Mouse (Mus musculus) left cerebral cortex, postnatal 36 days (tissue): Measurements from ENCODE around the gene Chrnd. TPM values are rescaled to one million over a fixed set of nuclear protein-coding genes. Genes with fewer than 3 reads are reported as not detected.
A peak's percentile ranks its signal among the peaks of the same experiment; 100 is the strongest.

Experiments used
- DNase-seq, 2 experiments: peaks; one replicate each; pipeline ENCODE4 v3.0.0; 2021 to 2022; ENCODE audit warnings: low spot score in 2 of 2, mixed read lengths in 1 of 2
- intact Hi-C: fragments of 180-260 bp; cut with DNase I; formaldehyde crosslinking; loops from one replicate; pipeline ENCODE4 v1.15.1; 2025
- total RNA-seq, 2 experiments: library from RNA; stranded (reverse); gene quantifications; 2 replicates each; pipeline ENCODE4 v1.2.3; 2021

Chrnd gene
- total RNA-seq, 2 experiments from 2014 or later, result not detected

DNA sequence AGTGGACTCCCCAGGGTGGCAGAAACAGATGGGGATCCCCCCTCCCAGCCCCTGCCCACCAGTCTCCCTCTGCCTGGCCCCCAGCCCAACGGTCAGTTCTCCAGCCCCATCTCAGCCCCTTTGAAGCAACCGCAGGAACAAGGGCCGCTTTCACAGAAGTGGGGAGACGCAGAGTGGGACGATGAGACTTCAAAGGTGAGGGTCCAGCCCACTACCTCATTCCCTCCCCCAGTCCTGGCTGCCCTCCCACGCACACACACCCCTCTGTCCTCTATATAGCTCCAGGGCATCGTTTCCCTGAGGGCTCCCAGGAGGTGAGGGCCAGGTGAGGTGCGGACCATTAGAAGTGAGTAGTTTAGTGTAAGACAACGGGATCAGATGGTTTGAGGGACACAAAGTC is 7.4 kb upstream of the Chrnd start, which contains the start of gene Prss56:
TSS of gene Prss56 (plus strand) at position 301 of the 400 bp plus-strand sequence.
- DNase-seq, result no peak
- intact Hi-C loops, result no loop called here

DNA sequence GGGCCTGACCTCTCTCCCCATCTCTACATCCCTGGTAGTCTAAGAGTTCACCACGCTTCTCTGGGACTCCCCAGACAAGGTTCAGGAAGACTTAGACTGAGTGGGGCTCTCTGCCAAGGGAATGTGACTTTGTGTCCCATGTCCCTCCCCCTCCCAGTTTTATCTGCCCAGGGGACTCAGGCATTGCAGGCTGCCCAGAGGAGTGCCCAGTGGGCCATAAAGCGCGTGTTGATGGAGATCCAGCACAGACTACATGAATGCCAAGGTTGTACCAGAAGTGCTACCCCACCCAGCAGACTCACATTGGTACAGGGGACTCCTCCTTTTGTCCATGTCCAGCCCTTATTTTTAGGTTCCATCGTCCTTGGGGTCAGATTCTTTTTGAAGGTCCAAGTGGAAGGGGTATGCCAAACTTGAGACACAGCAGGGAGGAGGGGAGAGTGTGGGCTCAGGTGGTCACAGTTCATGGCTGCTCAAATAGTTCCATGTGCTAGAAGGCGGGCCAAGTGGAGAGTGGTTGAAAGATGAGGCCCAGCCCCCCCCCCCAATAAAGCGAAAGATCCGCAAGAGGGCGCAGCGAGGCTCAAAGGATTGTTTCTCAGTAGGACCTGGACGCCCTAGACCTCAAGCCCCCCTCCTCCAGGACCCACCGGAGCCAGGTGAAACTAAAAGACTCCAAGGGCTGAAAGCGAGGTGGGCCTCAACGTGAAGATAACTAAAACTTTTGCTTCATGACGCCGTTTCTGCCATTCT is 6.2 kb upstream of the Chrnd start:
- intact Hi-C loops, result no loop called here
- DNase-seq, result no peak

GRCm38 (mm10) chr1:87184751-87185139 is 5.7 kb upstream of the Chrnd start:
- intact Hi-C loops, result loop anchor here (5.0 kb wide), 5 partner anchors 87 to 572 kb away; no protein-coding TSS in a partner anchor

GRCm38 (mm10) chr1:87185526-87185925 is 4.9 kb upstream of the Chrnd start:
- intact Hi-C loops, result loop anchor here (5.0 kb wide), 5 partner anchors 88 to 573 kb away; no protein-coding TSS in a partner anchor
- DNase-seq, result no peak

More at GRCm38 (mm10) chr1:87184751-87185139, 5.7 kb upstream of the Chrnd start:
- DNase-seq, result peak; percentile 64 to 65

GRCm38 (mm10) chr1:87186261-87187036 is 4.0 kb upstream of the Chrnd start:
- DNase-seq, result peak in 1 of 2 experiments; percentile 19
- intact Hi-C loops, result loop anchor here (5.0 kb wide), 5 partner anchors 89 to 574 kb away; no protein-coding TSS in a partner anchor

DNA sequence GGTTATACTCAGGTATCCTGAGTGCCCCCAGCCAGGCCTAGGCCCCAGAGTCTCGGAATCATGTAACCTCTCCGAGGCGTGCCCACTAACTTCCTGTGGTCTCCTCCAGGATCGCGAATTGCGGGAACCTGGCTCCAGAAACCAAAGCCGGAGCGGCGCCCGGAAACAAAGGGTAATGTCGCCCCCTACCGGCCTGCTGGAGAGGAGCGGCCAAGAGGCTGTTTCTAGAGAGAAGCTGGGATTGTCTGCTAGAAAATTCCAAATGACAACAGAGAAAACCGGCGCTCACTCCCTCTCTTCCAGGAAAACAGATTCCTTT is 3.4 kb upstream of the Chrnd start:
- peak; percentile 57 to 68 for DNase-seq
- intact Hi-C loops, result loop anchor here (5.0 kb wide), 5 partner anchors 90 to 575 kb away; no protein-coding TSS in a partner anchor

- DNase-seq, result no peak
- intact Hi-C loops, result no loop called here
These were observed 6.9 kb downstream of the Chrnd start for GRCm38 (mm10) chr1:87197296-87197695.

DNA sequence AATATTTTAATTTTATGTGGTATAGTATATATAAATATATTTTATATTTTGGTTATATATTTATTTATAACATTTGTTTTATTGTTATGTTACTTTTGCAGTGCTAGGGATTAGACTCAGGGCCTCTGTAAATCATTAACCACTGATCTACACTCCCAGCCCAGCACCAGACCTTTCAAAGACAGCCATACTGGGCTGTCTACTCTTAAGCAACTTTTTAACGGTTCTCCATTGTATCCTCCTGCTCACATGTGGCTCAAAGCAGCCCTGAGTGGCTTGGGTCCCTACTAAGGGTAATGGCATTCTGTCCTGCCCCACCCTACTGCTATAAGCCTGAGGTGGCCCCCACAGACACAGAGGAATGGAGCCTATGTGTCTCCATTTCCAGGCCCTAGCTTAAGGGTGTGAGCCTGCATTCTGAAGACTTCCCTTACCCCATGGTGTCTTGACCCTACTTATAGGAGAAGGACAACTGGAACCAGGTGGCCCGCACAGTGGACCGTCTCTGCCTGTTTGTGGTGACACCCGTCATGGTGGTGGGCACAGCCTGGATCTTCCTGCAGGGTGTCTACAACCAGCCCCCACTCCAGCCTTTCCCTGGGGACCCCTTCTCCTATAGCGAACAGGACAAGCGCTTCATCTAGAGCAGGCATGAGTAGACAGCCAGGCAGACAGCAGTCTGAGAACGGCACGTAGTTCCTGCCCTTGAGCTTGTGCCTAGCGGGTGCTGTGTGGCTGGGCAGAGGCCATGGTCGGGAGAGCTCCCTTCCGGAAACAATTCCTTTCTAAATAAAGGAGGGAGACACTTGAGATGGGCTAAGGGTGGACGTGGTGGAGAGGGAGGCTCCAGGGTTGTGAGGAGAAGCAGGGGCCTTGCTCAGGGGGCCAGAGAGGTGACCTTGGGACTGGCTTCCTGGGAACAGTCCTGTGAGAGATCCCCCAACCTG is 8.0 kb downstream of the Chrnd start:
- intact Hi-C loops, result no loop called here
- DNase-seq, result no peak

- intact Hi-C loops, result no loop called here
These were observed 10.4 kb downstream of the Chrnd start for GRCm38 (mm10) chr1:87200811-87201210.

DNA sequence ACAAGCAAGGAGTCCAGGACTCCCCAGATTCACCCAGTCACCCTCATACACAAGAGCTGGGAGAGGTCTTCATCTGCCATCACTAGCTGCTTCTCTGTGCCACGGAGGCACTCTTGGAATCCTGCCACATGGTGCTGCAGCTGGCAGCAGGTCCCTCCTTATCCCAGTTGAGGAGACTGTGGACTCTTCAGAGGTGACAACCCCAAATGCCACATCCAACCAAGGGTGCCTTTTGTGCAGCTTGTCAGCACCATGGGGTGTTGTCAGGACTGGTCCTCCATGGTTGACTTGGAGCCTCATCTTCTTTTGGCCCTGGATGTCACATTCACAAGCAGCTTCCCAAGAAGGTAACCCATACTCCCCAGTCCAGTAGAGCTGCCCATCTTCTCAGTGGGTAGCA is 11.4 kb downstream of the Chrnd start:
- DNase-seq, result no peak
- intact Hi-C loops, result no loop called here

More at GRCm38 (mm10) chr1:87200811-87201210, 10.4 kb downstream of the Chrnd start:
- no peak for DNase-seq

- intact Hi-C loops, result no loop called here
- DNase-seq, result no peak
These were observed 13.4 kb downstream of the Chrnd start for GRCm38 (mm10) chr1:87203779-87204178.

DNA sequence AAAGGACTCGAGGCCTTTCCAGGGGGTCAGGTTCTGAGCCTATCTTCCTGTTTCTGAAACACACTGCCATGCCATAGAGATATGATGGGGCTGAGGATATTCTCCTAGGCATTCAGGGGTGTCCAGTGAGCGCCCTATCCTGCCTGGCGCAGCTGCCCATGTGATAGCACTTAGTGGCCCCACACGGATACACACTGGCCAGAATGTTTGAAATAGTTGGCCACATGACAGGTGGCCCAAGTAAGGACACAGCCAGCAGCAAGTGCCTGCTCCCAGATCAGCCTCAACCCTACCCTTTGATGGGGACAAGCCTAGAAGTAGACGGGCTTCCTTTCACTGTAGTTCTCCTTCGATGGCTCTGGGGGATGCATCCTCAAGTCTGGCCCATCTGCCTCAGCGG is 14.1 kb downstream of the Chrnd start, which contains the start of gene Chrng:
TSS of gene Chrng (plus strand) at position 193 of the 400 bp plus-strand sequence.
- intact Hi-C loops, result no loop called here
- no peak for DNase-seq

- intact Hi-C loops, result no loop called here
- DNase-seq, result no peak
These were observed 14.6 kb downstream of the Chrnd start for GRCm38 (mm10) chr1:87205038-87205437.

- no peak for DNase-seq
- intact Hi-C loops, result no loop called here
These were observed 15.1 kb downstream of the Chrnd start for GRCm38 (mm10) chr1:87205502-87205901.

DNA sequence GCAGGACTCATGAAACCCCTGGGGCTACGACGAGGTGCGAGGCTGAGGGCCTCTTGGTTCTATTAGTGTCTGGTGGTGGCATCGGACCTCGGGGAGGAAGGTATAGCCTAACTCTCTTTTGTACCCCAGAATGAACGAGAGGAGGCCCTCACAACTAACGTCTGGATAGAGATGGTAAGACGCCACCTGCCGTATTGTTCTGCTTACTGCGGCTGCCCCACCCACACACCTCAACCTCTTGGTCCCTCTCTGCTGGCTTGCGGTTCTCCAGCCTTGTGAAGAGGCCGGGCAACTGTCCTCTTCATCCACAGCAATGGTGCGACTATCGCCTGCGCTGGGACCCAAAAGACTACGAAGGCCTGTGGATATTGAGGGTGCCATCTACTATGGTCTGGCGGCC is 15.9 kb downstream of the Chrnd start:
- DNase-seq, result no peak

GRCm38 (mm10) chr1:87211431-87211830 is 21.0 kb downstream of the Chrnd start:
- intact Hi-C loops, result no loop called here
- DNase-seq, result no peak

More for the DNA sequence above, 15.9 kb downstream of the Chrnd start:
- intact Hi-C loops, result no loop called here

- intact Hi-C loops, result no loop called here
- peak; percentile 89 to 91 for DNase-seq
These were observed 23.6 kb downstream of the Chrnd start, which contains the start of gene Eif4e2 for GRCm38 (mm10) chr1:87213735-87214704. Gene Eif4e2, plus strand, starts transcription at chr1:87213914.

GRCm38 (mm10) chr1:87214748-87215147 is 24.3 kb downstream of the Chrnd start:
- intact Hi-C loops, result no loop called here
- no peak for DNase-seq
